Mouse (Mus musculus): ENCODE results near the gene Krtap10-4. TPM values are rescaled to one million over a fixed set of nuclear protein-coding genes. Genes with fewer than 3 reads are reported as not detected.
"Not testable (repeated sequence)": the region's sequence is repeated elsewhere in the genome, so short reads cannot be mapped to it uniquely, and the experiment has no call there.

Krtap10-4 gene
- polyA plus RNA-seq, 1 experiment from 2014 or later, result not detected

DNA sequence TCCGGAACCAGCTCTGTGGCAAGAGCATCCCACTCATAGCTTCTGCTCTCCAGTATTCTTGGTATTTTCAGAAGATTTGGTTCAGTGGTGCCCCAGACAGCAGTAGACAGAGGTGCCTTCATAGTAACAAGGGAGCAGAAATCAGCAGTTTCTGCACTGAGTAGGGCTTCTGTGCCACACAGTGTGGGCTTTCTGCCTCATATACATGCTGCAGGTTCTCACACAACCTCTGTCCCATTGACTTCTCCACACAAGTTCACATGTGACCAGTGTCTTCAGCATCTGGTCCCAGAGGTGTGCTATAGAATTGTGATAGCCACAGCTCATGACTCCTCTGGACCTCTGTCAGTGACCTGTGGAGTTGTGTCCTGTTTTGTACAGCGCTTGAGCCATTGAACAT, 38.3 kb downstream of the Krtap10-4 start:
- ATAC-seq (ENCODE audit: extremely low read depth, insufficient number of reproducible peaks, low FRiP score, low TSS enrichment), result no peak
- Histone ChIP-seq H3K36me3 (no peaks in the 10 kb centered on the region), H3K9me3 (no peaks in the 10 kb centered on the region), H3K4me2 (no peak overlapping the region), H3K27me3 (replicated peaks) (no peaks in the 10 kb centered on the region), H3K4me1 (no peaks in the 10 kb centered on the region), H3K4me3 (no peak overlapping the region), H3K27ac (replicated peaks) (no peak overlapping the region), H3K9ac (no peak overlapping the region)
- 63% methylated on average over 2 of the region's 2 CpGs for WGBS

DNA sequence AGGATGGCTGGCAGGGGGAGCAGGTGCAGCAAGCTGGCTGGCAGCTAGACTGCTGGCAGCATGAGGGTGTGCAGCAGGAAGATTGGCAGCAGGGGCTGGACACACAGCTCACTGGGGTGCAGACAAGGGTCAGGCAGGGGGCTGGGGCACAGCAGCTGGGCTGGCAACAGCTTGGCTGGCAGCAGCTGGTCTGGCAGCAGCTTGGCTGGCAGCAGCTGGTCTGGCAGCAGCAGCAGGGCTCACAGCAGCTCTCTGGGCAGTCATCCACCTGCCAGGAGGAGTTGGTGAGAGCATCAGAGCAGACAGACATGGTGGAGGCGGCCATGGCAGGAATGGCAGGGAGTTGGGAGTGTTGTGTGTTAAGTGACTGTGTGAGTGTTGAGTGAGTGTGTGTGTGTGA, 39.0 kb downstream of the Krtap10-4 start, which contains the start of gene Gm7137:
Gene Gm7137 (minus strand): TSS at position 325 of the 400 bp plus-strand sequence.
- not testable (repeated sequence) for H3K27ac ChIP-seq (replicated peaks); H3K9ac ChIP-seq; H3K4me1 ChIP-seq; H3K27me3 ChIP-seq (replicated peaks); H3K4me2 ChIP-seq; H3K4me3 ChIP-seq; H3K9me3 ChIP-seq; H3K36me3 ChIP-seq; ATAC-seq (ENCODE audit: extremely low read depth, insufficient number of reproducible peaks, low FRiP score, low TSS enrichment)
- WGBS, result 91% methylated on average over 1 of the region's 1 CpGs

- H3K4me1 ChIP-seq; H3K36me3 ChIP-seq; H3K9me3 ChIP-seq; H3K27me3 ChIP-seq (replicated peaks); H3K4me3 ChIP-seq; H3K27ac ChIP-seq (replicated peaks); ATAC-seq (ENCODE audit: extremely low read depth, insufficient number of reproducible peaks, low FRiP score, low TSS enrichment); H3K9ac ChIP-seq; H3K4me2 ChIP-seq: not testable (repeated sequence)
- WGBS, result 35% methylated on average over 1 of the region's 3 CpGs
These were observed 43.5 kb downstream of the Krtap10-4 start for GRCm38 (mm10) chr10:77783396-77783795.

DNA sequence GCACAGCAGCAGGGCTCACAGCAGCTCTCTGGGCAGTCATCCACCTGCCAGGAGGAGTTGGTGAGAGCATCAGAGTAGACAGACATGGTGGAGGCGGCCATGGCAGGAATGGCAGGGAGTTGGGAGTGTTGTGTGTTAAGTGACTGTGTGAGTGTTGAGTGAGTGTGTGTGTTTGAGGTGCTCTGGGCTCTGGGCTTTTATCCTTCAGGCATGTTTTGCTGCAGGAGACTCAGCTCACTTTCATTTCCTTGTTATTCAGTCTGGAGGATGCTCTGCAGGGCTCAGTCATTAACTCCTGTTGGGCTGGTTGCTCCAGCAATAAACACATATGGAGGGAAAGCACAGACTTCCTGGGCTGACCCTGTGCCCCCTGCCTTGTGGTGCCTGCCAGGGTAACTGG, 44.5 kb downstream of the Krtap10-4 start, which contains the start of gene Gm3250:
Gene Gm3250 (minus strand): TSS at position 101 of the 400 bp plus-strand sequence.
- not testable (repeated sequence) for ATAC-seq (ENCODE audit: extremely low read depth, insufficient number of reproducible peaks, low FRiP score, low TSS enrichment); H3K4me2 ChIP-seq; H3K9ac ChIP-seq; H3K36me3 ChIP-seq; H3K9me3 ChIP-seq; H3K4me1 ChIP-seq; H3K4me3 ChIP-seq; H3K27ac ChIP-seq (replicated peaks); H3K27me3 ChIP-seq (replicated peaks)
- WGBS, result 40% methylated on average over 1 of the region's 1 CpGs

GRCm38 (mm10) chr10:77776844-77777243, 50.1 kb downstream of the Krtap10-4 start, which contains the start of gene Gm7138:
Gene Gm7138 (minus strand): TSS chr10:77776944.
- H3K4me1 ChIP-seq; H3K9ac ChIP-seq; H3K36me3 ChIP-seq; H3K4me3 ChIP-seq; H3K9me3 ChIP-seq; H3K27me3 ChIP-seq (replicated peaks); H3K4me2 ChIP-seq; H3K27ac ChIP-seq (replicated peaks); ATAC-seq (ENCODE audit: extremely low read depth, insufficient number of reproducible peaks, low FRiP score, low TSS enrichment): not testable (repeated sequence)
- 67% methylated on average over 1 of the region's 1 CpGs for WGBS

Other genes starting within 250 kb of the Krtap10-4 start
- gene Pttg1ip, start 245.4 kb downstream of the Krtap10-4 start, polyA plus RNA-seq (2015; fragmentation: Nextera tagmentation; extraction: Ambion mirVana), result 103 and 110 TPM in 2 replicates
- gene Sumo3, start 221.0 kb downstream of the Krtap10-4 start, polyA plus RNA-seq (2015; fragmentation: Nextera tagmentation; extraction: Ambion mirVana), result 171 and 186 TPM in 2 replicates
- 2.8 TPM in 1 of 2 replicates, not detected in the other for gene Gm49325, start 220.9 kb downstream of the Krtap10-4 start, polyA plus RNA-seq (2015; fragmentation: Nextera tagmentation; extraction: Ambion mirVana)
- 78.6 and 81.9 TPM in 2 replicates for gene Ube2g2, start 204.8 kb downstream of the Krtap10-4 start, polyA plus RNA-seq (2015; fragmentation: Nextera tagmentation; extraction: Ambion mirVana)
- gene Tspear, start 140.5 kb downstream of the Krtap10-4 start, polyA plus RNA-seq (2015; fragmentation: Nextera tagmentation; extraction: Ambion mirVana), result 0.07 TPM in 1 of 2 replicates, not detected in the other
- gene Gm19402, start 136.3 kb downstream of the Krtap10-4 start, polyA plus RNA-seq (2015; fragmentation: Nextera tagmentation; extraction: Ambion mirVana), result not detected in 2 replicates
- gene Gm9508, start 129.9 kb downstream of the Krtap10-4 start, polyA plus RNA-seq (2015; fragmentation: Nextera tagmentation; extraction: Ambion mirVana), result not detected in 2 replicates
- not detected in 2 replicates for gene Gm10272, start 120.5 kb downstream of the Krtap10-4 start, polyA plus RNA-seq (2015; fragmentation: Nextera tagmentation; extraction: Ambion mirVana)
- gene Gm10024, start 115.6 kb downstream of the Krtap10-4 start, polyA plus RNA-seq (2015; fragmentation: Nextera tagmentation; extraction: Ambion mirVana), result not detected in 2 replicates
- not detected in 2 replicates for gene Gm10142, start 111.3 kb downstream of the Krtap10-4 start, polyA plus RNA-seq (2015; fragmentation: Nextera tagmentation; extraction: Ambion mirVana)
- not detected in 2 replicates for gene Krtap12-1, start 106.5 kb downstream of the Krtap10-4 start, polyA plus RNA-seq (2015; fragmentation: Nextera tagmentation; extraction: Ambion mirVana)
- gene Gm10100, start 100.6 kb downstream of the Krtap10-4 start, polyA plus RNA-seq (2015; fragmentation: Nextera tagmentation; extraction: Ambion mirVana), result not detected in 2 replicates
- not detected in 2 replicates for gene Gm18596, start 84.5 kb downstream of the Krtap10-4 start, polyA plus RNA-seq (2015; fragmentation: Nextera tagmentation; extraction: Ambion mirVana)
- gene Gm9736, start 75.7 kb downstream of the Krtap10-4 start, polyA plus RNA-seq (2015; fragmentation: Nextera tagmentation; extraction: Ambion mirVana), result not detected in 2 replicates
- not detected in 2 replicates for gene Gm3233, start 67.4 kb downstream of the Krtap10-4 start, polyA plus RNA-seq (2015; fragmentation: Nextera tagmentation; extraction: Ambion mirVana)
- gene Gm3238, start 55.8 kb downstream of the Krtap10-4 start, polyA plus RNA-seq (2015; fragmentation: Nextera tagmentation; extraction: Ambion mirVana), result not detected in 2 replicates
- not detected in 2 replicates for gene Gm7138, start 50.2 kb downstream of the Krtap10-4 start, polyA plus RNA-seq (2015; fragmentation: Nextera tagmentation; extraction: Ambion mirVana)
- gene Gm3250, start 44.6 kb downstream of the Krtap10-4 start, polyA plus RNA-seq (2015; fragmentation: Nextera tagmentation; extraction: Ambion mirVana), result not detected in 2 replicates
- not detected in 2 replicates for gene Gm7137, start 38.9 kb downstream of the Krtap10-4 start, polyA plus RNA-seq (2015; fragmentation: Nextera tagmentation; extraction: Ambion mirVana)
- not detected in 2 replicates for gene Gm9639, start 32.0 kb downstream of the Krtap10-4 start, polyA plus RNA-seq (2015; fragmentation: Nextera tagmentation; extraction: Ambion mirVana)
- not detected in 2 replicates for gene Gm19668, start 28.0 kb downstream of the Krtap10-4 start, polyA plus RNA-seq (2015; fragmentation: Nextera tagmentation; extraction: Ambion mirVana)
- not detected in 2 replicates for gene Gm9507, start 15.3 kb downstream of the Krtap10-4 start, polyA plus RNA-seq (2015; fragmentation: Nextera tagmentation; extraction: Ambion mirVana)
- gene Gm2696, start 12.4 kb downstream of the Krtap10-4 start, polyA plus RNA-seq (2015; fragmentation: Nextera tagmentation; extraction: Ambion mirVana), result not detected in 2 replicates
- gene Krtap10-10, start 8.9 kb upstream of the Krtap10-4 start, polyA plus RNA-seq (2015; fragmentation: Nextera tagmentation; extraction: Ambion mirVana), result not detected in 2 replicates
- not detected in 2 replicates for gene Gm36176, start 19.7 kb upstream of the Krtap10-4 start, polyA plus RNA-seq (2015; fragmentation: Nextera tagmentation; extraction: Ambion mirVana)
- gene Gm10318, start 25.8 kb upstream of the Krtap10-4 start, polyA plus RNA-seq (2015; fragmentation: Nextera tagmentation; extraction: Ambion mirVana), result not detected in 2 replicates
- gene Gm3285, start 34.9 kb upstream of the Krtap10-4 start, polyA plus RNA-seq (2015; fragmentation: Nextera tagmentation; extraction: Ambion mirVana), result not detected in 2 replicates
- 1.8 and 2.0 TPM in 2 replicates for gene Lrrc3, start 75.4 kb upstream of the Krtap10-4 start, polyA plus RNA-seq (2015; fragmentation: Nextera tagmentation; extraction: Ambion mirVana)
- gene Trpm2, start 143.5 kb upstream of the Krtap10-4 start, polyA plus RNA-seq (2015; fragmentation: Nextera tagmentation; extraction: Ambion mirVana), result 0.19 and 0.23 TPM in 2 replicates
- gene 1810043G02Rik, start 151.4 kb upstream of the Krtap10-4 start, polyA plus RNA-seq (2015; fragmentation: Nextera tagmentation; extraction: Ambion mirVana), result 16.3 and 18.0 TPM in 2 replicates
- gene Pfkl, start 183.0 kb upstream of the Krtap10-4 start, polyA plus RNA-seq (2015; fragmentation: Nextera tagmentation; extraction: Ambion mirVana), result 190 and 214 TPM in 2 replicates
- gene Dnmt3l, start 214.9 kb upstream of the Krtap10-4 start, polyA plus RNA-seq (2015; fragmentation: Nextera tagmentation; extraction: Ambion mirVana), result 0.13 and 0.37 TPM in 2 replicates
- gene Aire, start 216.5 kb upstream of the Krtap10-4 start, polyA plus RNA-seq (2015; fragmentation: Nextera tagmentation; extraction: Ambion mirVana), result not detected in 2 replicates
- gene Icosl, start 242.2 kb upstream of the Krtap10-4 start, polyA plus RNA-seq (2015; fragmentation: Nextera tagmentation; extraction: Ambion mirVana), result 1.3 and 1.8 TPM in 2 replicates

All from heart, embryonic 13.5 days (tissue).